Mouse (Mus musculus): ENCODE measurements around the gene Lama2. TPM values are rescaled to one million over a fixed set of nuclear protein-coding genes. Genes with fewer than 3 reads are reported as not detected.

Lama2 gene
- 9.4 and 11.2 TPM in 2 replicates for polyA plus RNA-seq (2014; fragmentation: Nextera tagmentation; extraction: Ambion mirVana)

DNA sequence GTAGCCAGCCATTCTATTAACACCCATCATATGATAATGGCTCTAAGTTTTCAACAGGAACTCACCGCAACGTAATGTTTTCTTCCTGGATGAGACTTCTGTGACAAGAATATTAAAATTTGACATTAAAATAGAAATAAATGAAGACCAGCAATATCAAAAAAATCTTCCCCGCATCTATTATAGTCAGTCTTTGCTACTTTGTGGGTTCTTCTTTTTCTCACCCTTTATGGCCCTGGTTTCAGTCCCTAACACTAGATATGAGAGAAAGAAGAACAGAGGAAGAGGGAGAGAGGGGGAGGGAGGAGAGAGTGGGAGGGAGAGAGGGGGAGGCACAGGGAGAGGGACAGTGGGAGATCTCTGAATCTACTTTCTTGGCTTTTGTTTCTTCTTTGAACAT lies at the start of gene Lama2:
Gene Lama2 (minus strand): TSS at position 101 of the 400 bp plus-strand sequence.
- DNase-seq (ENCODE audit: low spot score) (no peak), ATAC-seq (ENCODE audit: insufficient read depth, low FRiP score, low TSS enrichment) (no peak)
- no peaks in the 10 kb centered on the region for H3K9me3 ChIP-seq (ENCODE audit: control insufficient read depth, low read length)
- no peak within 1 kb of the TSS for H3K4me2 ChIP-seq (ENCODE audit: low read depth)
- no peaks in the 10 kb centered on the region for H3K4me1 ChIP-seq (ENCODE audit: control insufficient read depth, insufficient read depth, low read length)
- no peaks in the 10 kb centered on the region for H3K36me3 ChIP-seq (ENCODE audit: control insufficient read depth, insufficient read depth, low read length)
- no peak within 1 kb of the TSS for H3K9ac ChIP-seq (ENCODE audit: low read length)
- H3K27me3 ChIP-seq (ENCODE audit: control insufficient read depth, insufficient read depth, low read length) = no peaks in the 10 kb centered on the region
- WGBS = 95% methylated on average over 3 of the region's 3 CpGs
- no peak within 1 kb of the TSS for H3K27ac ChIP-seq (ENCODE audit: low read depth, low read length)
- no peak within 1 kb of the TSS for H3K4me3 ChIP-seq (ENCODE audit: low read depth, low read length)

- Histone ChIP-seq H3K4me3 (ENCODE audit: low read depth, low read length) (no peak overlapping the region), H3K36me3 (ENCODE audit: control insufficient read depth, insufficient read depth, low read length) (no peaks in the 10 kb centered on the region), H3K4me2 (ENCODE audit: low read depth) (no peak overlapping the region), H3K27ac (ENCODE audit: low read depth, low read length) (no peak overlapping the region), H3K9ac (ENCODE audit: low read length) (no peak overlapping the region), H3K27me3 (ENCODE audit: control insufficient read depth, insufficient read depth, low read length) (no peaks in the 10 kb centered on the region), H3K4me1 (ENCODE audit: control insufficient read depth, insufficient read depth, low read length) (no peaks in the 10 kb centered on the region), H3K9me3 (ENCODE audit: control insufficient read depth, low read length) (no peaks in the 10 kb centered on the region)
- WGBS = 98% methylated on average over 1 of the region's 1 CpGs
- DNase-seq (ENCODE audit: low spot score) = no peak
- no peak for ATAC-seq (ENCODE audit: insufficient read depth, low FRiP score, low TSS enrichment)
Observed at GRCm38 (mm10) chr10:27664391-27664790, 44.8 kb upstream of the Lama2 start.

DNA sequence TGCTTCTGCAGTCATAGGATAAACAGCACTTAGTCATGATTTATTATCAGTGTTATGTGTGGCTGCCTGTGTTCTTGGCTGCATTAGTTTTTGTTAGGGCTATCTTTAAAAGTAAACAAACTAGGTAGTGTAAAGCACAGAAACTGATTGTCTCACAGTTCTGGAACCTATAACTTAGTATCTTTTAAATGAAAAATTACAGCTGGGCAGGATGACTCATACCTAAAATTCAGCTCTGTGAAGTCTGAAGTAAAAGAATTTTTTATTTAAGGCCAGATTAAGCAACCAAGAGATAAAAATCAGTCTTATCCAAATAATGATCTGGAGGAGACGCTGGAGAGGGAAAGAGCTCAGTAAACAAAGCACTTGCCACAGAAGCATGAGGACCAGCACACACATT lies 43.8 kb upstream of the Lama2 start:
- DNase-seq (ENCODE audit: low spot score) (no peak), ATAC-seq (ENCODE audit: insufficient read depth, low FRiP score, low TSS enrichment) (no peak)
- 93% methylated on average over 1 of the region's 1 CpGs for WGBS
- Histone ChIP-seq H3K4me1 (ENCODE audit: control insufficient read depth, insufficient read depth, low read length) (no peaks in the 10 kb centered on the region), H3K36me3 (ENCODE audit: control insufficient read depth, insufficient read depth, low read length) (no peaks in the 10 kb centered on the region), H3K9me3 (ENCODE audit: control insufficient read depth, low read length) (no peaks in the 10 kb centered on the region), H3K27me3 (ENCODE audit: control insufficient read depth, insufficient read depth, low read length) (no peaks in the 10 kb centered on the region), H3K4me2 (ENCODE audit: low read depth) (no peak overlapping the region), H3K27ac (ENCODE audit: low read depth, low read length) (no peak overlapping the region), H3K4me3 (ENCODE audit: low read depth, low read length) (no peak overlapping the region), H3K9ac (ENCODE audit: low read length) (no peak overlapping the region)

DNA sequence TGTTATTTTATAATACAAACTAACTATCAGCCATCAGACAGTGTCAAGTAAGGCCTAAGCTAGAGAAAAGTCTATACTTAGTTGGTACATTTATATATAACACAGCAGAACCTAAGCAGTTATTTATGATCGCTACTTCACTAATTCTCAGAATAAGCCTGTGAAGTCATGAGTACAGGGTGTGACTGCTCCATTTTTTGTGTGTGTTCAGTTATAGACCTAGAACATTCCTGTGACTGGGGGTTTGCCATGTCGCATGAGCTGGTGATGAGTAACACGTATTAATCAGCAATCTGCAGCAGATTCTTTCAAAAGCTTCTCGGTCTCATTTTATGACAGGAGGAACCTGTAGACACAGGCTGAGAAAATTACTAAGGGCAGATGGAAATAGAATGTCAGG lies 34.6 kb upstream of the Lama2 start:
- H3K27ac ChIP-seq (ENCODE audit: low read depth, low read length) = no peak overlapping the region
- no peaks in the 10 kb centered on the region for H3K9me3 ChIP-seq (ENCODE audit: control insufficient read depth, low read length)
- ATAC-seq (ENCODE audit: insufficient read depth, low FRiP score, low TSS enrichment) (no peak), DNase-seq (ENCODE audit: low spot score) (no peak)
- H3K9ac ChIP-seq (ENCODE audit: low read length) = no peak overlapping the region
- H3K27me3 ChIP-seq (ENCODE audit: control insufficient read depth, insufficient read depth, low read length) = no peaks in the 10 kb centered on the region
- H3K4me1 ChIP-seq (ENCODE audit: control insufficient read depth, insufficient read depth, low read length) = no peaks in the 10 kb centered on the region
- no peaks in the 10 kb centered on the region for H3K36me3 ChIP-seq (ENCODE audit: control insufficient read depth, insufficient read depth, low read length)
- no peak overlapping the region for H3K4me2 ChIP-seq (ENCODE audit: low read depth)
- H3K4me3 ChIP-seq (ENCODE audit: low read depth, low read length) = no peak overlapping the region
- WGBS = 92% methylated on average over 4 of the region's 4 CpGs

DNA sequence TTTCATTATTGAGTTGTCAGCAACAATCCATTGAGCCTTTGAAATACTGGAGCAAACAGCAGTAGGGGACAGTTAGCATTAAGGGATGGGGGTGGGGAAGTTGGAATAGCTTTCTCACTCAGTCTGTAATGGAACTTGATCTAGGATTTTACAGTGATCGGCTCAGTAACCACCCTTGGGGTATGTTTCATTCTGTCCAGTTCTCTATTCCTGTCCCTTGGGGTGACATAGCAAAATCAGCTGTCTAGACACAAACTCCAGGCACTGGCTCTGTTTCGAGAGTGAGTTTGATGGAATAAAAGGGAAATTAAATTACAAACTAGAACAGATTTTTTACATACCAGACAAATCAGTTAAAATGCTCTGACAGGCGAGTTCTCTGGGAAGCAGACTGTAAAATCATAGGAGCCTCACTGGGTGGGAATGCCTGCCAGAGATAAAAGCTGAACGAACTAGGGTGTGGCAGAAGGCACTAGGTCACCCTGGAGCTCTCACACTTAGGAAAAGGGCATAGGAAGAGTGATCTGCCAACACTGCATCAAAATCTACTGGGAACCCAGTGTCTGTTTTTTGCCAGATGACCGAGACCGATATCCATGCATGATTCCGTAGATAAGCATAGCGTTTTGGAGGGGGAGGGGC lies 33.3 kb upstream of the Lama2 start:
- Histone ChIP-seq H3K36me3 (ENCODE audit: control insufficient read depth, insufficient read depth, low read length) (no peaks in the 10 kb centered on the region), H3K27me3 (ENCODE audit: control insufficient read depth, insufficient read depth, low read length) (no peaks in the 10 kb centered on the region), H3K4me2 (ENCODE audit: low read depth) (no peak overlapping the region), H3K27ac (ENCODE audit: low read depth, low read length) (no peak overlapping the region), H3K4me1 (ENCODE audit: control insufficient read depth, insufficient read depth, low read length) (no peaks in the 10 kb centered on the region), H3K9me3 (ENCODE audit: control insufficient read depth, low read length) (no peaks in the 10 kb centered on the region), H3K9ac (ENCODE audit: low read length) (no peak overlapping the region), H3K4me3 (ENCODE audit: low read depth, low read length) (no peak overlapping the region)
- DNase-seq (ENCODE audit: low spot score) (no peak), ATAC-seq (ENCODE audit: insufficient read depth, low FRiP score, low TSS enrichment) (0 out of 2 replicates have a peak, but pooled peaks have one; percentile 33)
- 61% methylated on average over 8 of the region's 8 CpGs for WGBS

- Histone ChIP-seq H3K4me1 (ENCODE audit: control insufficient read depth, insufficient read depth, low read length) (no peaks in the 10 kb centered on the region), H3K27ac (ENCODE audit: low read depth, low read length) (no peak overlapping the region), H3K9me3 (ENCODE audit: control insufficient read depth, low read length) (no peaks in the 10 kb centered on the region), H3K36me3 (ENCODE audit: control insufficient read depth, insufficient read depth, low read length) (no peaks in the 10 kb centered on the region), H3K27me3 (ENCODE audit: control insufficient read depth, insufficient read depth, low read length) (no peaks in the 10 kb centered on the region), H3K4me3 (ENCODE audit: low read depth, low read length) (no peak overlapping the region), H3K9ac (ENCODE audit: low read length) (no peak overlapping the region), H3K4me2 (ENCODE audit: low read depth) (no peak overlapping the region)
- no peak for ATAC-seq (ENCODE audit: insufficient read depth, low FRiP score, low TSS enrichment)
- DNase-seq (ENCODE audit: low spot score) = no peak
- WGBS = 79% methylated on average over 2 of the region's 2 CpGs
Observed at GRCm38 (mm10) chr10:27635721-27636120, 16.2 kb upstream of the Lama2 start.

DNA sequence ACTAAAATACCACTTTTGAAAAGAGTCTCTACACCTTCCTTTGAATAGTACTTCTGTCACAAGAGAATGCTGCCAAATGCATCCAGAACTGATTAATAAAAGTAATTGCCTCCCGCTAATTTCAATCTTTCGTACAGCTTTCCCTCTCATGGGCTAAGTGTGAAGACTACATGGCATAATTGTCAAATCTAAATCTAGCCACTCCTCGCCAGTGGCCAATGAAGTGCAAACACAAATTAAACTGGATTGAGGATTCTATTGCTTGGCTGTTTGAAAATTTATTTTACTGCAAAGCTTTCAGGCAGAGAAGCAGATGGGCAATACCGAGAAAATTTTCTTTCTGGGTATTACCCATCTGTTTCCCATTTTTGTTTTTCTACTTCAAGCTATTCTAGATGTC lies 11.4 kb upstream of the Lama2 start:
- 84% methylated on average over 4 of the region's 4 CpGs for WGBS
- Histone ChIP-seq H3K27ac (ENCODE audit: low read depth, low read length) (no peak overlapping the region), H3K9ac (ENCODE audit: low read length) (no peak overlapping the region), H3K4me3 (ENCODE audit: low read depth, low read length) (no peak overlapping the region), H3K4me1 (ENCODE audit: control insufficient read depth, insufficient read depth, low read length) (no peaks in the 10 kb centered on the region), H3K36me3 (ENCODE audit: control insufficient read depth, insufficient read depth, low read length) (no peaks in the 10 kb centered on the region), H3K27me3 (ENCODE audit: control insufficient read depth, insufficient read depth, low read length) (no peaks in the 10 kb centered on the region), H3K9me3 (ENCODE audit: control insufficient read depth, low read length) (no peaks in the 10 kb centered on the region), H3K4me2 (ENCODE audit: low read depth) (no peak overlapping the region)
- ATAC-seq (ENCODE audit: insufficient read depth, low FRiP score, low TSS enrichment) (no peak), DNase-seq (ENCODE audit: low spot score) (no peak)

DNA sequence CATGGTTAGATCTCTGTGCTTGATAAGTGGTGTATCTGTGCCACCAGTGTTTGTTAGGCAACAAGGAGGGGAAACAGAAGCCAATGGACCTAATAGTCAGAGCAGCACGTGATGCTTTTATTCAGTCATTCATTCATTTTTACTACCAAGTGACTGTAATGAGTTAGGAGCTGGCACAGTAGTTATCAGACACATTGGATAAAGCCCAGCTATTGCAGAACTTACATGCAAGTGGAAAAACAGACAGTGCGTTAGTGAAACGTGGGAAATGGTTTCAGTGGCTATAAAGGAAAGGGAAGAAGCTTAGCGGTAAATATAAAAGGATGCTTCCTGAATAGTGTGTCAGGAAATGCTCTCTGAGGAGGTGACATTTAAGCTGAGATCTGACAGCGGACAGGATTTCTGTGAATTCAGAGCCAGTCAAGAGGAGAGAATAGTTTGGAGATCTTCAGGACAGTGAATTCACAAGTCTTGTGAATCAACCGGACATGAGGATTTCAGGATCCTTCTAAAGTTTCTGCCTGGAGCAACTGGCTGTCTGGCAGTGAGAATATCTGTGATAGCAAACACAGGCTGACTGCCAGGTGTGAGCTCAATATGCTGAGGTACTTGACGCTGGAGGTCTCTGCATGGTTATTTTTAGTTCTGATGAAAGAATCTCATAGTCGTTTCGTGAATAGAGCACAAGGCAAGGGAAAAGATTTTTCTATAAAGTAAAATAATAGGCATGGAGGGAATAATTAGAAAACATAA lies 2.3 kb upstream of the Lama2 start:
- Histone ChIP-seq H3K4me1 (ENCODE audit: control insufficient read depth, insufficient read depth, low read length) (no peaks in the 10 kb centered on the region), H3K27me3 (ENCODE audit: control insufficient read depth, insufficient read depth, low read length) (no peaks in the 10 kb centered on the region), H3K9me3 (ENCODE audit: control insufficient read depth, low read length) (no peaks in the 10 kb centered on the region), H3K9ac (ENCODE audit: low read length) (no peak overlapping the region), H3K4me3 (ENCODE audit: low read depth, low read length) (no peak overlapping the region), H3K27ac (ENCODE audit: low read depth, low read length) (no peak overlapping the region), H3K4me2 (ENCODE audit: low read depth) (no peak overlapping the region), H3K36me3 (ENCODE audit: control insufficient read depth, insufficient read depth, low read length) (no peaks in the 10 kb centered on the region)
- no peak for DNase-seq (ENCODE audit: low spot score)
- ATAC-seq (ENCODE audit: insufficient read depth, low FRiP score, low TSS enrichment) = no peak
- WGBS = 81% methylated on average over 9 of the region's 9 CpGs

- Histone ChIP-seq H3K27ac (ENCODE audit: low read depth, low read length) (no peak overlapping the region), H3K4me1 (ENCODE audit: control insufficient read depth, insufficient read depth, low read length) (no peaks in the 10 kb centered on the region), H3K9me3 (ENCODE audit: control insufficient read depth, low read length) (no peaks in the 10 kb centered on the region), H3K4me3 (ENCODE audit: low read depth, low read length) (no peak overlapping the region), H3K9ac (ENCODE audit: low read length) (no peak overlapping the region), H3K27me3 (ENCODE audit: control insufficient read depth, insufficient read depth, low read length) (no peaks in the 10 kb centered on the region), H3K4me2 (ENCODE audit: low read depth) (no peak overlapping the region), H3K36me3 (ENCODE audit: control insufficient read depth, insufficient read depth, low read length) (no peaks in the 10 kb centered on the region)
- no peak for DNase-seq (ENCODE audit: low spot score)
- 83% methylated on average over 4 of the region's 4 CpGs for WGBS
- ATAC-seq (ENCODE audit: insufficient read depth, low FRiP score, low TSS enrichment) = no peak
Observed at GRCm38 (mm10) chr10:27617522-27618020, 2.0 kb downstream of the Lama2 start.
